ENCODE assay signal across 18 mouse cellular contexts in genomic region chr16:91376701-91377100, GRCm38 (mm10). TPM values are rescaled to one million over a fixed set of nuclear protein-coding genes. Genes with fewer than 3 reads are reported as not detected.
DNase-seq lines count a peak whose midpoint lies in the region; ATAC-seq and TF ChIP-seq lines count a peak whose summit lies in the region.
"Had no signal": no experiment of that assay in that cellular context is flagged by ENCODE, and none has a peak within 500 bp of the region (broad histone marks: within the 10 kb centered on the region; RNA-seq: fewer than 3 reads in every experiment).

No protein-coding gene starts in this region.

- DNase-seq in forebrain, embryonic 11.5 days (ENCODE audit: low spot score) = no peak
- peak in 1 of 2 experiments; percentile 10 for DNase-seq in left cerebral cortex, adult 2 months (ENCODE audit: extremely low spot score in 1 of 2, low spot score in 2 of 2)
- DNase-seq in left cerebral cortex, postnatal 25 days (ENCODE audit: low spot score in 2 of 2) = no peak
- DNase-seq in neural tube, embryonic 10.5 days (ENCODE audit: extremely low spot score, low spot score) = no peak
- no peak for DNase-seq in spleen, adult 18-20 months
- DNase-seq: cerebellum, adult 9-10 months had no signal

- TF ChIP-seq CTCF in left cerebral cortex, adult 2 months (IDR thresholded peaks at IDR 0.05) = no peak

- no peaks in the 10 kb centered on the region for H3K9me3 ChIP-seq in forebrain, embryonic 13.5 days (replicated peaks)
- H3K9me3 ChIP-seq in forebrain, embryonic 11.5 days (ENCODE audit: control insufficient read depth, low read length) = no peaks in the 10 kb centered on the region
- H3K9me3 ChIP-seq in neural tube, embryonic 13.5 days = no peaks in the 10 kb centered on the region
- H3K9me3 ChIP-seq in stomach, embryonic 14.5 days (ENCODE audit: control insufficient read depth, low read depth, low read length) = no peaks in the 10 kb centered on the region
- H3K9me3 ChIP-seq: embryonic facial prominence, embryonic 12.5 days had no signal

- ATAC-seq in forebrain, embryonic 13.5 days = no peak
- ATAC-seq in forebrain, embryonic 11.5 days (replicated peaks; ENCODE audit: low FRiP score) = no peak
- ATAC-seq in neural tube, embryonic 13.5 days (ENCODE audit: low read depth) = no peak
- no peak for ATAC-seq in stomach, embryonic 14.5 days (ENCODE audit: insufficient number of reproducible peaks, insufficient read depth, low FRiP score, low read depth)

- H3K27ac ChIP-seq in forebrain, embryonic 13.5 days = 0 out of 2 replicates have a peak overlapping the region, but pooled peaks have one; percentile 3
- no peak overlapping the region for H3K27ac ChIP-seq in forebrain, embryonic 11.5 days (ENCODE audit: low read depth, low read length)
- H3K27ac ChIP-seq in left cerebral cortex, adult 2 months = peak overlapping the region; percentile 47
- H3K27ac ChIP-seq in neural tube, embryonic 13.5 days (replicated peaks) = 0 out of 2 replicates have a peak overlapping the region, but pooled peaks have one; percentile 14
- H3K27ac ChIP-seq in stomach, embryonic 14.5 days (ENCODE audit: low read length) = peak overlapping the region; percentile 23; the same call in 1 of the 2 replicates
- H3K27ac ChIP-seq: embryonic facial prominence, embryonic 12.5 days; macrophage had no signal

- H3K36me3 ChIP-seq in forebrain, embryonic 13.5 days (ENCODE audit: poor library complexity, severe bottlenecking) = peaks cover 3% of the 10 kb centered on the region; the same call in 1 of the 2 replicates
- no peaks in the 10 kb centered on the region for H3K36me3 ChIP-seq in forebrain, embryonic 11.5 days (ENCODE audit: control insufficient read depth, insufficient read depth, low read length)
- 0 out of 2 replicates have a peak, but pooled peaks cover 5% of the 10 kb centered on the region for H3K36me3 ChIP-seq in neural tube, embryonic 13.5 days
- no peaks in the 10 kb centered on the region for H3K36me3 ChIP-seq in stomach, embryonic 14.5 days (ENCODE audit: control insufficient read depth, insufficient read depth, low read length)

- H3K4me3 ChIP-seq in forebrain, embryonic 13.5 days = no peak overlapping the region
- H3K4me3 ChIP-seq in forebrain, embryonic 11.5 days (ENCODE audit: low read depth, low read length) = no peak overlapping the region
- no peak overlapping the region for H3K4me3 ChIP-seq in left cerebral cortex, adult 2 months
- H3K4me3 ChIP-seq in neural tube, embryonic 13.5 days = no peak overlapping the region
- no peak overlapping the region for H3K4me3 ChIP-seq in stomach, embryonic 14.5 days (ENCODE audit: low read depth, low read length)
- H3K4me3 ChIP-seq: embryonic facial prominence, embryonic 12.5 days had no signal

- intact Hi-C loops in left cerebral cortex, adult 2 months (cut with DNase I) = no loop called here
- intact Hi-C loops in left cerebral cortex, postnatal 25 days (cut with DNase I) = no loop called here

- H3K27me3 ChIP-seq in forebrain, embryonic 13.5 days = no peaks in the 10 kb centered on the region
- H3K27me3 ChIP-seq in forebrain, embryonic 11.5 days (ENCODE audit: control insufficient read depth, insufficient read depth, low read length) = no peaks in the 10 kb centered on the region
- H3K27me3 ChIP-seq in neural tube, embryonic 13.5 days = no peaks in the 10 kb centered on the region
- no peaks in the 10 kb centered on the region for H3K27me3 ChIP-seq in stomach, embryonic 14.5 days (ENCODE audit: control insufficient read depth, insufficient read depth, low read length)
- H3K27me3 ChIP-seq: embryonic facial prominence, embryonic 12.5 days had no signal

- WGBS in forebrain, embryonic 13.5 days = 88% methylated on average over 10 of the region's 10 CpGs
- 93% methylated on average over 10 of the region's 10 CpGs for WGBS in forebrain, embryonic 11.5 days
- 85% methylated on average over 10 of the region's 10 CpGs for WGBS in neural tube, embryonic 13.5 days
- 90% methylated on average over 10 of the region's 10 CpGs for WGBS in stomach, embryonic 14.5 days

- H3K4me1 ChIP-seq in forebrain, embryonic 13.5 days = peaks cover 28% of the 10 kb centered on the region
- peaks cover 10% of the 10 kb centered on the region; the same call in 1 of the 2 replicates for H3K4me1 ChIP-seq in forebrain, embryonic 11.5 days (replicated peaks; ENCODE audit: control insufficient read depth, insufficient read depth, low read length)
- H3K4me1 ChIP-seq in neural tube, embryonic 13.5 days (replicated peaks) = peaks cover 35% of the 10 kb centered on the region
- 0 out of 2 replicates have a peak, but pooled peaks cover 5% of the 10 kb centered on the region for H3K4me1 ChIP-seq in stomach, embryonic 14.5 days (ENCODE audit: control insufficient read depth, insufficient read depth, low read length)

- H3K4me2 ChIP-seq in forebrain, embryonic 13.5 days = no peak overlapping the region
- no peak overlapping the region for H3K4me2 ChIP-seq in forebrain, embryonic 11.5 days (ENCODE audit: low read depth, low read length, severe bottlenecking)
- no peak overlapping the region for H3K4me2 ChIP-seq in neural tube, embryonic 13.5 days
- H3K4me2 ChIP-seq in stomach, embryonic 14.5 days (replicated peaks; ENCODE audit: low read depth, low read length) = no peak overlapping the region
- H3K4me2 ChIP-seq: embryonic facial prominence, embryonic 12.5 days had no signal

- H3K9ac ChIP-seq in forebrain, embryonic 13.5 days = no peak overlapping the region
- no peak overlapping the region for H3K9ac ChIP-seq in forebrain, embryonic 11.5 days (ENCODE audit: low read length)
- H3K9ac ChIP-seq in neural tube, embryonic 13.5 days = no peak overlapping the region
- H3K9ac ChIP-seq in stomach, embryonic 14.5 days (replicated peaks; ENCODE audit: low read depth, low read length) = no peak overlapping the region
- H3K9ac ChIP-seq: embryonic facial prominence, embryonic 12.5 days had no signal

RNA-seq across cellular contexts. Expression of gene Ifnar2, which starts 4.1 kb away (rescaled TPM):
- 29.8 and 32.5 TPM in 2 replicates for polyA plus RNA-seq in forebrain, embryonic 13.5 days (2015; fragmentation: Nextera tagmentation; extraction: Ambion mirVana)
- polyA plus RNA-seq in forebrain, embryonic 11.5 days (2014; fragmentation: Nextera tagmentation; extraction: Ambion mirVana) = 29.6 and 32.3 TPM in 2 replicates
- total RNA-seq in left cerebral cortex, adult 2 months (2021) = 10 to 100 TPM; 20.2 to 20.3 TPM
- 10 to 100 TPM; 20.5 to 20.6 TPM for total RNA-seq in left cerebral cortex, postnatal 25 days (2021)
- polyA plus RNA-seq in neural tube, embryonic 13.5 days (2015; fragmentation: Nextera tagmentation; extraction: Ambion mirVana) = 39.9 and 40.6 TPM in 2 replicates
- polyA plus RNA-seq in stomach, embryonic 14.5 days (2014; fragmentation: Nextera tagmentation; extraction: Ambion mirVana) = 50.8 and 51.3 TPM in 2 replicates

RNA-seq across cellular contexts. Expression of gene Gm21970, which starts 14.8 kb away (rescaled TPM):
- polyA plus RNA-seq in forebrain, embryonic 13.5 days (2015; fragmentation: Nextera tagmentation; extraction: Ambion mirVana) = not detected in 2 replicates
- 1.0 TPM in 1 of 2 replicates, not detected in the other for polyA plus RNA-seq in forebrain, embryonic 11.5 days (2014; fragmentation: Nextera tagmentation; extraction: Ambion mirVana)
- not detected for total RNA-seq in left cerebral cortex, adult 2 months (2021)
- not detected for total RNA-seq in left cerebral cortex, postnatal 25 days (2021)
- polyA plus RNA-seq in neural tube, embryonic 13.5 days (2015; fragmentation: Nextera tagmentation; extraction: Ambion mirVana) = not detected in 2 replicates
- not detected in 2 replicates for polyA plus RNA-seq in stomach, embryonic 14.5 days (2014; fragmentation: Nextera tagmentation; extraction: Ambion mirVana)
- total RNA-seq: ES-E14; granulocyte monocyte progenitor cell, adult 5-6 weeks; left cerebral cortex, postnatal 10 days; monocyte, adult 5-6 weeks had no signal
- polyA plus RNA-seq: embryonic facial prominence, embryonic 12.5 days; frontal cortex, adult 2 months; large intestine, adult 2 months; macrophage; small intestine, adult 2 months had no signal

RNA-seq across cellular contexts. Expression of gene Il10rb, which starts 29.3 kb away (rescaled TPM):
- 5.9 TPM in 2 replicates for polyA plus RNA-seq in forebrain, embryonic 13.5 days (2015; fragmentation: Nextera tagmentation; extraction: Ambion mirVana)
- 6.6 and 7.6 TPM in 2 replicates for polyA plus RNA-seq in forebrain, embryonic 11.5 days (2014; fragmentation: Nextera tagmentation; extraction: Ambion mirVana)
- total RNA-seq in left cerebral cortex, adult 2 months (2021) = 1 to 10 TPM; 8.5 to 9.1 TPM
- total RNA-seq in left cerebral cortex, postnatal 25 days (2021) = 1 to 10 TPM; 9.1 to 9.7 TPM
- polyA plus RNA-seq in neural tube, embryonic 13.5 days (2015; fragmentation: Nextera tagmentation; extraction: Ambion mirVana) = 11.8 and 13.1 TPM in 2 replicates
- polyA plus RNA-seq in stomach, embryonic 14.5 days (2014; fragmentation: Nextera tagmentation; extraction: Ambion mirVana) = 33.0 and 34.1 TPM in 2 replicates
